Mouse (Mus musculus): Measurements from ENCODE around the gene Lrrk2. TPM values are rescaled to one million over a fixed set of nuclear protein-coding genes. Genes with fewer than 3 reads are reported as not detected.

Gene Lrrk2
- 10 to 100 TPM; 10.3 to 11.3 TPM for total RNA-seq (2021)
- long read RNA-seq, experiment 1, partial matches to known transcripts = 1 of 1 reads
- long read RNA-seq, experiment 1, other reads (novel, unspliced or antisense) = 0 of 1 reads
- long read RNA-seq, experiment 2, partial matches to known transcripts = 0 of 1 reads
- long read RNA-seq, experiment 2, other reads (novel, unspliced or antisense) = 1 of 1 reads

DNA sequence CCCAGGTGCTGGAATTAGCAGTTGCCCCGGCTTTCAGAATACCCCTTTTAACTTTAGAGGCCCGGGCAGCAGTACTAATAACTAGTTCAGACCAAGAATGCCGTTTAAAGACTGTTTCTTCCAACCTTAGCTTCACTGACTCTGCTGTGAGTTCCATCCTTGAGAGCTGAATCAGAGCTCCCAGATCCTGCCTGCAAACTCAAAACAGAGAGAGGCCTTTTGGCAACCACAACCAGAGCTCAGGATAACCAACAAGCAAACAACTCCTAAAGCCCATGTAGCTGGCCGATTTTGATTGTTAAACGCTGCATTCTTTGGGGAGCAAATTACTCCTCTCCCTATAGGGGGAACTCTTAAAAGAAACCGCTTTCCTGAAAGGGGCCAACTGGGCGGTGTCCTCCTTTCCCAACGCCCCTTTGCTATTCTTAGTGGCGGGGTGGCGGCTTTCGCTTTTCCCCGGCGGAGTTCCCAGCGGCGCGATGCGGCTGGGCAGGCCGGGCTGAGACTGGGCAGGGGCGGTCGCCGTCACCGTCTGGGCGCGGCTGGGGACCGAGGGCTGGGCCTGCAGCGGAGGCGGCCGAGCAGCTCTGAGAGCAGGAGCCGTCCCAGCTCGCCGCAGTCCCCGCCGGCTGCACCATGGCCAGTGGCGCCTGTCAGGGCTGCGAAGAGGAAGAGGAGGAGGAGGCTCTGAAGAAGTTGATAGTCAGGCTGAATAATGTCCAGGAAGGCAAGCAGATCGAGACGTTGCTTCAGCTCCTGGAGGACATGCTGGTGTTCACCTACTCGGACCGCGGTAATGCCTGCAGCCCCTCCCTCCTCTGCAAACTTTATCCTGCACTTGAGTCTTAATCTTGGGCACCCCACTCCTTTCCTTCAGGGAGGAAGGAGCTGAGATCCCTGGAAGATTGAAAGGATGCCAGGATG, at the start of gene Lrrk2:
Gene Lrrk2, plus strand, starts transcription at position 531 of the 924 bp plus-strand sequence.
- peak; percentile 91 to 94 for DNase-seq

DNA sequence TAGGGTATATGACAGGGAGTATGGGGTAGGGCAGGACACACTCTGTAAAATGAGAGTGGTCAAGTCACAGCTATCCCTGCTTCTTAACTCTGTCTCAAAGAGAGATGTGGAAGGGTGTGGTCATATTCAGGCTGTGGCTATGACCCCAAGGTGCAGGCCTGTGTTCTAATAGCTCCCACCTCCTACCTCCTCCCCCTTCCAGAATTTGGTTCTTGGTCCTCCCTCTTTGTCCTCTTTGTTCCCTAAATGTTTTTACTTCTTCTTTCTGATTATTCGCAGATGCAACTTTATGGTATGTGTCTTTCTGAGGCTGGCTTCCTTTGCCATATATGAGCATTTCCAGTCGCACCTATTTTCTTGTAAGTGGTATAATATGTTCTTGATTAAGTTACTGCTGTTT, 48.5 kb upstream of the Lrrk2 start:
- no peak for DNase-seq

DNA sequence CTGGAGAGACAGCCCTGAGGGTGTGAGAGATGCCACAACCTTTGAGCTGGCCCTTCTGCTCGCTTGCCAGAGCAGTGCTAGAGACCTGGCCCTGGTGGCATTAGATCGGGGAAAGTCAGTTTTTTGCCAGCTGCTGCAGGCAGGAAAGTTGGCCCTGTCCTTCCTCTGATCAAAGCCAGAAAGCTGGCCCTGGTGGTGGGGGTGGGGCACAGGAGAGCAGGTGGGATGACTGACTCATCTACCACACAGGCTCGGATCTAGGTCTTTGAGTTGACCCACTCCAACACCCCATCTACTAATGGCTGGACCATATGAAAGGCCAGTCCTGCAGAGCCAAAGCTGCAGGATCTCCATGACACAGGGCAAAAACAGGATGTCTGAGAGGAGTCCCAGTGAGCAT, 43.8 kb upstream of the Lrrk2 start:
- no peak for DNase-seq

DNA sequence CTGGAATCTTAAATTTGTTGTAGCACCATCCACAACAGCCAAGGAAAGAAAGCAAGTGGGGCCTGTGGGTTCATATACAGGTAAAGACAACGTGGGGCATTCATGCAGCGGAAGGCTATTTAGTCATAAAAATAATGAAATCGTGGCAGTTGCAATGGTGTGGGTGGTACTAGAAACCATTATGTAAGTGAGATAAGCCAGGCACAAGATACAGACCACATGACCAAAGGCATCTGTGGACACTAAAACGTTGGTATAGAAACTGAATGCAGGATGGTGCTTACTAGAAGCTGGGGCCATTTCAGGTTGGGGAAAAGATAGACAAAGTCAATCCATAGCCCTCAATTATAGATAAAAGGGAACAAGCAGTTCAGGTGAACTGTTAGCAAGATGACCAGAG, 40.5 kb upstream of the Lrrk2 start:
- DNase-seq = no peak

DNA sequence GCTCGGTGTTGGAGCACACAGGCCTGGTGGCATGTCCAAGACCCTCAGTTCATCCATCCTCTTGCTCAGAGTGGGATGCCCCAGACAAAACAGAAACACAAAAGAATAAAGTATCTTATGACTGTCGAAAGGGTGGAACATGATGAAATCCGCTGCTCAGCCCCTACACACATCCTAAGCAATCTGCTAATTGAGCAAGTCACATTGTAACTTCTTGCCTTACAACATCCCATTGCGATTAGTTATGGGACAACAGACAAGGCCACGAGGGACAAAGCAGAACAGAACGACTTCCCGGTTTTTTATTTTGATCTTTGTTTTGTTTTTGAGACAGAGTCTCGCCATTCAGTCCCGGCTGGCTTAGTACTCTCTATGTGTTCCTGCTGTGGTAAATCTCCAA, 39.9 kb upstream of the Lrrk2 start:
- no peak for DNase-seq

DNA sequence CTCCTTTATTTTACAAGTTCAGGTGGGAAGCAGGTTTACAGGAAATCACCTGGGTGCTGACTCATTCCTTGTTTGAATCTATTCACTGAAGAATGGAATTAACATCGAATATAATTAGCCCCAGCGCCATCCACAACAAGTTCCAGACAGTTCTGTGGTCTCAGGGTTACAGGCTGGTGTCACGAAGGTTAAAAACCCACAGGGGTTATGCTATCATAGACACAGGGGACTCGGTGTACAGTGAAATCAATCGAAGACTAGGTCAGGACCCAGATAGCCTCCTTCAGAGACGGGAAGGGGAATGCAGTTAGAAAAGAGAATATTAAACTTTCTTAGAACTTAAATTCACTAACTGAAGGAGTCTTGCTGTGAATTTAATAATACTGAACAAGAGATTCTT, 39.2 kb upstream of the Lrrk2 start:
- DNase-seq = no peak

DNA sequence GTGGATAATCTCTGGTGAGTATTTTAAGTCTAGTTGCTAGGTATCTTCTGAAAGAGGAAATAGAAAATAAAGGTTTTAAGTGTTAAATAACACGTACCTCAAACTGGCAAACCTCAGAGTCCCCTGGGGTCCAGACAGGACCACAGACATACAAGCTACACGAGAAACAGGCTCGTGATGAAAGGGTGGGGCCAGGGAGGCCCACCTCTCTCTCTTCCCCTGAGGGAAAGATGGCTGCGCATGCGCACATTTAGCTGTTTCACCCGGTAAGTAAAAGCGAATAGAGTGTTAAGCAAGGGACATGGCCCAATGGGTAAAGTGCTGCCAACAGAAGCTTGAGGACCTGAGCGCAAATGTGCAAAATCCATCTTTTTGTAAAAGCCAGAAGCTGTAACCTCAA, 38.7 kb upstream of the Lrrk2 start:
- peak in 1 of 2 experiments; percentile 40 for DNase-seq

DNA sequence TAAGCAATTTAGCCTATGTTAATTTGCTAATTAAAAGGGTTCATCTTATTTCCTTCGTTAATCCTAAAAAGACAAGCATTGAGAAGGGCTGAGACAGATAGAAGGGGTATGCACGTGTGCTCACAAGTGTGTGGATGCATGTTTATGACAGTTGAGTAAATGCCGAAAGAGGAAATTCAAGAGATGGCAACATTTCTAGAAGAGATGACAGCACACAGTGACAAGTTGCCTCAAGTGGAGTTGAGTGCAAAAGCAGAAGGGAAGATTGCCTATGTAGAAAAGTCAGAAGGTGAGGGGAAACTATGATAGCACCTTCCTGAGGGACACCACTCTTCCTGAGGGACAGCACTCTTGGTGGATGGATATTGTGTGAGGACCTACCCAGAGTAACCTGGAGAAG, 31.3 kb upstream of the Lrrk2 start:
- DNase-seq = no peak

DNA sequence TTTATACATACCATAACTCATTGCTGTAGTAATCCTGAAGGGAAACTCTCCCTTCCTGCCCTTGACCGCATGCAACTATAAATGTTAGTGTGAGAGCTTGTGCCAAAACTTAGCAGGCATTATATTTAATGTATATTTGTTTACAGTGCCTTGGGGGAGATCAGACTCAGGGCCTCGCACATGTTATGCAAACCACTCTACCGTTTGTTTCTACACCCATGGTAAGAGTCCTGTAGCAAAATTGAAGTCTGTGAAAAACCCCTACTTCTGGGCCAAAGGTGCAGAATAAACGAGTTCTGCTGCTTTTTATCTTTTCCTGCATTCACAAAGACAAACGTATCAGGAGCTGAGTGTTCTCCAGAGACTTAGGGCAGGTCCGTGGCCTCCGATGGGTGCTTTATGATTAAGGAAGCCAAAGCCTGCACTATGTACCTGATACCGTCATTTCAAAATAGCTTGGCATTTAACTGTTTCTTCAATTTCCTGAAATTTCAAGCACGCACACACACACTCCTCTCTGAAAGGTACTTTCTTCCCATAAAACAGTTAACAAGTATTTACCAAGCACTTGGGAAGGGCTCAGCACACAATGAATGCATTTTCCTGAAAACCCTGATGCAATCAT, 30.2 kb upstream of the Lrrk2 start:
- no peak for DNase-seq

DNA sequence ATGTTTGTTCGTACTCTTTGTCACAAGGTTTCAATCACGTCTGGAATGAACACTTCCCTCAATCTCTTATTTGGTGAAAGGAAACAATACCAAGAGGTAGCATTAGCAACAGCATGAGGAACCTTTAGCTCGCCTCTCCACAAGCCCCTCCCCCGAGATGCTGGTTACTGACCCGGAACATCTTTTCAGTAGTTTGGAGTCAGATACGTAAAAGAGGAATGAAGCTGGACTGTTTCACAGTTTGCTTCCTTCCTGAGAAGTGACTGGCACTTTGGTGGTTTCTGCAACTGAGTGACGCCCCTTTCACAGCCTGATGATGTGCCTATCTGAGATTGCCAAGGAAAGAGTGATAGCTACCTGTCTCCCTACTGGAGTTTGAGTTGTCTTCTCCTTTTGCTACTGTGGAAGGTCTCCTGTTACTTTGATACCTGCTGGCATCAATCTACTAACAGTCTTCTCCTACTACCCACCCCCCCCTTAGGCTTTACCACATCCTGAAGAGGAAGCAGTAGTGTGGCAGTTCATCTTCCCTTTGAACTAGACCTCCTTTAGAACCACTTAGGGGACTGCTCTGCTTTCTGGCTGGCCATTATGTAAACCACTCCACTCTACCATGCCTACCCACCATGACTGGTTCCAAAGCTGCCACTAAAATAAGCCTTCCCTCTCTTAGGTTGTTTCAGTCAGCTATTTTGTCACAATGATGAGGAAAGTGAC, 29.2 kb upstream of the Lrrk2 start:
- no peak for DNase-seq

DNA sequence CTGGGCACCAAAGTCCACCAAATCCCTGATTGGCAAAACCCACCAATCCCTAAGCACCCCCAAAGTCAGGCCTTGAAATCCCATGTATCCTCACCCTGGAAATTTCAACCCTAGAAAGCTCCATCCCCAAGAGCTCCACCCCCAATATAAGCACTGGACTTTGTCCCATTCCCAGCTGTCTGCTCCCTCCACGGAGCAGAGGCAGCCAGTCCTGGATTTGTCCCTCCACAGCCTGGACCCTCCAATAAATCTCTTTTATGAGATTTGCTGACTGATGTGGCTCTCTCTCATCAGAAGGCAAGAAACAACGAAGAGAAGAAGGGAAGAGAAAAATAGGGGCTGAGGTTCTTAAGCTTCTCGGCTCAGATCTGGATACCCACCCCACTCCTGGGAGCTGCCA, 22.7 kb upstream of the Lrrk2 start:
- no peak for DNase-seq

DNA sequence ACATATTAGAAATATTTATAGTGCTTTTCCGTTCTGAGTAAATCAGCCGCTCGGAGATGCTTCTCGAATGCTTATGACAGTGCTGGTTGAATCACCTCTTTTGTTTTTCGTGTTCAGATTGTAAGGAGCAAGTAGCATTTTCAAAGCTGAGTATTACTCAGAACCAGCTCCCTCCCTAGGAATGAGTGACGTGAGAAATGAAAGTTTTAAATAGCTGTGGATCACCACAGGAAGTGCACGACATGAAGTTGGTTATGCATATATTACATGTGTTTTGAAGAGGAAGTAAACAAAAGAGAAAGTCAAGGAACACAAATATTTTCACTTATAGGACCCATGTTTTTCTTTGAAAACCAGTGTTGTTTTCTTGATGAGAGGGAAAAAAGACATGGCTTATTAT, 21.5 kb upstream of the Lrrk2 start:
- DNase-seq = no peak

DNA sequence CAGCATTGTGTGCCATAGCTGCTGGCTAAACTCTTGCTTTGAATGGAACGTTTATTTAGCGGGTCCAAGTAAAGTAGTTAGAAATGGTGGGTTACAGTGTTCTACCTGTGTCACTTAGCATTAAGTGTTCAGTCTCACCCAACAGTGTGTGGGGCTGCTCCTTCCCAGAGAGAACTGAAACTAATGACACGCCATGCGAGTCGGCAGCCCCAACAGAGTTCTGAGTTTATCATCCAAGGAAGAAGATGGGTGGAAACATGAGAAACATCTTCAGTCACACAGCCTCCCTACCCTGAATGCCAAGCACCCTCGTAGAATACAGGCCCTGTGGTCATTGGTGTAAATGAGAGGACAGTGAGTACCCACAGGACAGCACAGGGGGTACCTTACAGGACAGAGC, 14.7 kb upstream of the Lrrk2 start:
- no peak for DNase-seq

DNA sequence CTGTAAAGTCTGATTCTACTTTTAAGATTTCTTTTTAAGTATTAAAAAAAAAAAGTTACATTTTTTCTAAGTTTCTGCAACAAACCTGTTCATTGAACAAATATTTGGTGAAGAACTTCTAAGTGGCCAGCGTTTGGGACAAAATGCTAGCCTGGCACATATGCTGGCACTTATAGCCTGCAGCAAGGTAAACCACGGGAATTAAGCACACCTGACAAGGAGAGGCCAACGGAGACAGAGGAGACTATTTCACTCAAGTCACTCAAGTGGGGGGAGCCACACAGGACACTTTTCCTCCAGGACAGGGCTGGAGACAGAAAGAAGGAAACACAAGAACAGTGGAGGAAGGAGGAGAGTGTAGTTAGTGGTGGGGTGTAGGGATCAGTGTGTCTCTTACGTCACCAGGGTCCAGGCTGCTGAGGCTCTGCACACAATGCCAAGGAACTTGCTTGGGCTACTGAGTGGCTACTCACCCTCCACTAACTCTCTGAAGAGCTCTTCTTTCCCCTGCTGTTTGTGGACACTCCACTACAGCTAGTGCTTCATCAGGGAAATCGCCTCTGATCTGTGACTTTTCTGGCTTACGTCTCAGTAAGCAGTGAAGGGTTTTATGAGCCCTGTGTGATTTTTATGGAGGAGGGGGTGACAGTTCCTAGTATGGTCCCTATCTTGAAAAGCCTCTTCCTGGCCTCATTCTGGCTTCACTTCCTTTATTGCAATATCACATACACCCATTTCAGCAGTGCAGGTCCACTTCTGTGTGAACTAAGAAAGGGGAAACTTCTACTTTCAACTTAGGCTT, 12.5 kb upstream of the Lrrk2 start:
- DNase-seq = no peak

DNA sequence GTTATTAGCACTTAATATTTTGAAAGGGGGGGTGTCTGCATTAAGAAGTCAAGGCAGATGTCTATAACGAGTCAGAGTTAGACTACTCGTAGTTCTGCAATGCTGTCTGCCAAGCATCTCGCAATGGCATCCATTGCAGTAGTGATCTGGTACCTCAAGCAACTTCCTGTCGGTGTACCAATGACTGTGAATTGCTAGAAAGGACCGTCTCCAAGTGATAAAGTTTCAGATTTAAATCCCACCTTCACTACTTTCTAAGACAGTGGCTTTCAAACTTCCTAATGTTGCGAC, 12.0 kb upstream of the Lrrk2 start:
- DNase-seq = no peak

DNA sequence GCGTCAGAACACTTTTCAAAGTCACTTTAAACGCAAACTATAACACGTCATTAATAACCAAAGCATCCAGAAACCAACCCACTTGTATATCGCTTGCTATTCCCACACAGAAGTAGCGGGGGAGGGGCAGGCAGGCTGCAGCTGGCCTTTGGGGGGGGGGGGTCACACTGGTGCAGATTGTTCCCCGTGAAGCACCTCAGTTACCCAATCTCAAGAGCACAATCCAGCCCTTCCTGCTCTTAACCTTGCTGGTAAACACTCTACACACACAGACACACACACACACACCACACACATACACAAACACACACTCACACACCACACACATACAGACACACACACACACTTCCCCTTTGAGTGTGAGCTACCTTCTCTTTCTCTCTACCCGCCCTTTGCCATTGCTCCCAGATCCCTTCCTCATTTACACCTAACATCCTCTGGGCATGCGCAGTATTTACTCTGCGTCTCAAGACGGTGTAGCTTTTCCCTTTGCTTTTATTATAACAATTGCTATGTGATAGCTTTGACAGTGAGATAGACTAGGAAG, 8.3 kb upstream of the Lrrk2 start:
- no peak for DNase-seq

DNA sequence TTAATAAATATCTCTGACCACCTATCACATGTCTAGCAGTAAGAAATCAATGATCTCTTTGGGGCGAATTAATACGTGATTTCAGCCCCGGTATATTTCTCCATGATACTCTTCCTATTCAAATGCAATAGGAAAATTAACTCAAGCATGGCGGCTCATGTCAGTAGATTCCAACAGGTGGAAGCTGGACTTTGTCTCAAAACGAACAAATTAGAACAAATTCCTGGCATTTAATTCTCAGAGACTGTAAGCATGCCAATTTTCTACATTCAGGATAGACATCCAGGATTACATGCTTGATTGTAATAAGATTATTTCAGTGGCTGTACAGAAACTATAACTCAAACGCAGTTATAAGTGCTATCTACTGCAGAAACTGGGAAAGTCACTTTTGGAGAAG, 7.4 kb upstream of the Lrrk2 start:
- no peak for DNase-seq

DNA sequence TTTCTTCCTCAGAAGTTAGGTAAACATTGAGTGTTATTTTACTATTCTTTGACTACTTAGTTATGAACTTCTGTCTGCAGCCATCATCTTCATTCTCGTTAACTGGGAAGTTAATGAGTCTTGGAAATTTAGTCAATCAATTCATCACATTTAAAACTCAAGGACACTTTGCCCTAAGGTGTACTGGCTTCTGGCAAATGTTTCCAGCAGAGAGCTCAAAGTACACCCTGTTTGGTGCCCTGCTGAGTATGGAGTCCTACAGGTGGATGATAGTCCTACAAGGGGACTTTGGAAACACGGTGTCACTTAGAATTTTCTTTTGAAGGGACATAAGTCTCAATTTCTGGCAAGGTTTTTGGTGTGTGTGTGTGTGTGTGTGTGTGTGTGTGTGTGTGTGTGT, 1.8 kb upstream of the Lrrk2 start:
- no peak for DNase-seq

DNA sequence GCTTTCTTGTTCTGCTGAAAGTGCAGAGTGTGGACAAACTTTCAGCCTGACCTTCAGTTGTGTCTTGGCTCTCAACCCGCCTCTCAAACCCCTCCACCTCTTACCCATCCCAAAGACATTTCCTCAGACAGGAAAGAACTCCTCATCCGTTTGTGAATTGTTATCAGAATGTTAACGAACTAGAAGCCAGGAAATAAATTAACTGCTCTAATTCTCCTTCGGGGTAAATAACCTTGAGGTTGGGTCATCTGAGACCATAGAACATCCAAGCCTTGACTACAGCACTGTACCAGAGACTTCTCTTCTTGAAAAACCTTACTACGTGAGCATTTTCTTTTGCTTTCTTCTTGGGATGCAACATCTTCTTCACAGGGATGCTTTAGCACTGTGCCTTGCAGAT, 988 bp upstream of the Lrrk2 start:
- no peak for DNase-seq

DNA sequence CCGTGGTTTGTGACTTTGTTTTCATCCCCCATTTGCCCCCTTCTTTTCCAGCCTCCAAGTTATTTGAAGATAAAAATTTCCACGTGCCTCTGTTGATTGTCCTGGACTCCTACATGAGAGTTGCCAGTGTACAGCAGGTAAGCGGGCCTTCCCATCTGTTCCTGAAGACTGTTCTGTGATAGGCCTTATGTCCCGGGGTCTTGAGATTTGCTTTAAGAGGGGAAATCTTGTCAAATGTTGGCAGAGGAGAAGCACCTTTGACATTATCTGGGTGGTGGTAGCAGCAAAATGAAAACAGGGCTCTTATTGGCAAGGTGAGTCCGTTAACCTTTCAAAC, 562 bp downstream of the Lrrk2 start:
- DNase-seq = no peak

DNA sequence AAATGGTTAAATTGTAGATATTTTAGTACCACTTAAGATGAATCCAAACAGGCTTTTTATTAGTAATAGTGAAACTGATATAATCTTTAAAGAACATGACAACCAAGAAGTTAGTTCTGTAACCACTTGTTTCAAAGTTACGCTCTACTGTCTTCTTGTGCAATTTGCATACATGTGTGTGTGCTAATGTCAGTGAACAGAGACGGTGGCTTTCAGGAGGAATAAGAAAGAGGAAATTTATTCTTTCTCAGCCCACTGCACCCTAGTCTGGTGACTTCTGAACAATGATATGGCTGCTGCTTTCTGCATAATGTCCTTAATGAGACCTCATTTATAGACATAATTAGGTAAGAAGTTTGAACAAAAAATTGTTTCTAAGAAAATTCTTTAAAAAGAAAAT, 7.1 kb downstream of the Lrrk2 start:
- DNase-seq = no peak

Data from heart, adult 18-20 months (tissue).